Mouse (Mus musculus): Measurements from ENCODE around the gene Ccdc174. TPM values are rescaled to one million over a fixed set of nuclear protein-coding genes. Genes with fewer than 3 reads are reported as not detected.

Gene Ccdc174
- polyA plus RNA-seq (2014; fragmentation: Nextera tagmentation; extraction: Ambion mirVana) = 38.9 and 43.8 TPM in 2 replicates

DNA sequence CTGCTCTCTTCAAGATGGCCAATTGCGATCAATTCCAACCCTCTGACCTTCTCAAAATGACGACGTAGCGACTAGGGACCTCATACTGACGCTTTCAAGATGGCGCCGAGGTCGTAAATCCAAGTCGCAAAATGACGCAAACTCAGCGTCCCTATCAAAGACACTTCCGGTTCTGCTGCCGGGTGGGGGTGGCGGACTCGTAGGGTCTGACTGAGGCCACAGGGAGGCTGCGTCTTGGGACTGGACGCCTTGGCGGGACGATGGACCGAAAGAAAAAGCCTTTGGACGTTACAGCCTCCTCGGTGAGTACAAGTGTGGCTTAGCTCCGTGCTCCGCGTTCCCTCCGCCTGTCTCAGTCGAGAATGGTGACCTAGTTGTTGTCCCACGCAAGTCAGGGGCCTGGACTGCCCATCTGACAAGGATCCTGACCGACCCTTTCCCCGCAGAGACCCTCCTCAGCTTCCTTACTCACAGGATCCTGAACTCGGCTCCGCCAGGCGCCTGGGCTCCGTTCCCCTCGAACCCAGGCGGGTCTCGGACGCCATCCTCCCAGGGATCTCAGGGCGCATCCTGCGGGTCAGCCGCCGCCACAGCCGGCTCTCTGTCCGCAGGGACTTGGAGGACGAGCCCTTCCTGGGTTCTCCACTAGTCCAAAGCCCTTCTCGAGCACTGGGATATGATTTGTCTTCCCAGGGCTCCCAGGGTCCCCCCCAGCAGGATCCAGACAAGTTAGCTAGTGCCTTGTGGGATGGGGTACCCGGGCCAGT lies at the start of gene Ccdc174:
Ccdc174 (plus strand) TSS at position 169 of the 767 bp plus-strand sequence.
- H3K4me3 ChIP-seq (ENCODE audit: low read depth, low read length) = peak within 1 kb of the TSS; percentile 90
- H3K36me3 ChIP-seq (ENCODE audit: control insufficient read depth, insufficient read depth, low read length) = peaks cover 18% of the 10 kb centered on the region
- H3K9ac ChIP-seq (ENCODE audit: low read length) = peak within 1 kb of the TSS; percentile 93
- peak within 1 kb of the TSS; percentile 74 for H3K27ac ChIP-seq (ENCODE audit: low read depth, low read length)
- ATAC-seq = peak; percentile 96
- H3K9me3 ChIP-seq (replicated peaks; ENCODE audit: control insufficient read depth, low read length) = no peaks in the 10 kb centered on the region
- under 1% methylated on average over 47 of the region's 47 CpGs for WGBS
- H3K27me3 ChIP-seq (replicated peaks; ENCODE audit: control insufficient read depth, insufficient read depth, low read length) = no peaks in the 10 kb centered on the region; the same call in 1 of the 2 replicates
- peak; percentile 99 for DNase-seq (ENCODE audit: low spot score)
- peak within 1 kb of the TSS; percentile 83 for H3K4me2 ChIP-seq (ENCODE audit: low read length)
- peaks cover 11% of the 10 kb centered on the region for H3K4me1 ChIP-seq (ENCODE audit: control insufficient read depth, insufficient read depth, low read length)

GRCm38 (mm10) chr6:91832863-91833440 lies 44.9 kb upstream of the Ccdc174 start:
- 63% methylated on average over 3 of the region's 3 CpGs for WGBS
- Histone ChIP-seq H3K9ac (ENCODE audit: low read length) (no peak overlapping the region), H3K36me3 (ENCODE audit: control insufficient read depth, insufficient read depth, low read length) (no peaks in the 10 kb centered on the region), H3K27ac (ENCODE audit: low read depth, low read length) (no peak overlapping the region), H3K4me1 (ENCODE audit: control insufficient read depth, insufficient read depth, low read length) (no peaks in the 10 kb centered on the region), H3K4me2 (ENCODE audit: low read length) (no peak overlapping the region), H3K9me3 (replicated peaks; ENCODE audit: control insufficient read depth, low read length) (no peaks in the 10 kb centered on the region), H3K4me3 (ENCODE audit: low read depth, low read length) (no peak overlapping the region), H3K27me3 (replicated peaks; ENCODE audit: control insufficient read depth, insufficient read depth, low read length) (no peaks in the 10 kb centered on the region)
- no peak for DNase-seq (ENCODE audit: low spot score)
- ATAC-seq = no peak

DNA sequence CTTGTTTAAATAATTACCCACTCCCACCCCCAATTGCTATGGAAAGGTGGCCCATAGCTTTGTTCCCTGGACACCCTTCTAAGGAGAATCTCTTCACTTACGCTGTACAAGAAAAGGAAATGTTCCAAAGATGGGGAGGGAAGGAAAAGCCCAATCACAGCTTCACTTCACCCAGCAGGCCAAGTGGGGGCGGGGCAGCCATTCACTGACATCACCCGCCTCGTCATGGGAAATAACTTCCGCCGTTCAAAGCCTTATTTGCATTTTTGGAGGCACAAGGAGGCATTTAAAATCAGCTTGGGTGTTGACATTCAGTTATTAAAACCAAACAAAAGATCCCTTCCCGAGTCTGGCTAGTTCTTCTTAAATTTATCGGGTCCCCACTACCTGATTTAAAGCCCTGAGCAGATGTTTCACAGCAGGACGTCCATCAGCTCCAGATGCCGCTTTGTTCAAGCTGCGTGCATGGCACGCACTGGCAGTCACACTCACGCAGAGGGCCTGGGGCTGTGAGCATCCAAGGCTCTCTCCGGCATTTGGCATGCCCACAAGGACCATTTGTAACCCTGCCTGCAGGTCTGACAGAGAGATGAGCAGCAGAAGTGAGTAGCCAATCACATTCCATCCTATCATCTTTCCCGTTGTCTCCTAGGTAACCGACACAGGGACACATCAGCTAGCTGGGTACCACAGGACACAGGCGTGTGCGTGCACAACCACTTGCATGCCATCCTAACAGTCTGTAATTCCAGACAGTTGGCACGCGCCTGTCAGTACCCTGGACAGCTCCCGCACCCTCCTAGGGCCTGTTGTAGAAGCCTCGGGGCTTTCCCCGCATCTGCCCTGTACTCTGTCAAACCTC lies 38.6 kb upstream of the Ccdc174 start:
- peak; percentile 91 for DNase-seq (ENCODE audit: low spot score)
- Histone ChIP-seq H3K4me3 (ENCODE audit: low read depth, low read length) (peak overlapping the region; percentile 28), H3K4me2 (ENCODE audit: low read length) (peak overlapping the region; percentile 57), H3K36me3 (ENCODE audit: control insufficient read depth, insufficient read depth, low read length) (no peaks in the 10 kb centered on the region), H3K4me1 (ENCODE audit: control insufficient read depth, insufficient read depth, low read length) (peaks cover 11% of the 10 kb centered on the region), H3K9me3 (replicated peaks; ENCODE audit: control insufficient read depth, low read length) (no peaks in the 10 kb centered on the region), H3K9ac (ENCODE audit: low read length) (peak overlapping the region; percentile 59), H3K27ac (ENCODE audit: low read depth, low read length) (peak overlapping the region; percentile 92), H3K27me3 (replicated peaks; ENCODE audit: control insufficient read depth, insufficient read depth, low read length) (peaks cover 23% of the 10 kb centered on the region)
- 3% methylated on average over 23 of the region's 23 CpGs for WGBS
- peak; percentile 89 for ATAC-seq

- Histone ChIP-seq H3K36me3 (ENCODE audit: control insufficient read depth, insufficient read depth, low read length) (no peaks in the 10 kb centered on the region), H3K9me3 (replicated peaks; ENCODE audit: control insufficient read depth, low read length) (no peaks in the 10 kb centered on the region), H3K9ac (ENCODE audit: low read length) (peak overlapping the region; percentile 70), H3K4me3 (ENCODE audit: low read depth, low read length) (peak overlapping the region; percentile 53), H3K4me2 (ENCODE audit: low read length) (peak overlapping the region; percentile 87), H3K27me3 (replicated peaks; ENCODE audit: control insufficient read depth, insufficient read depth, low read length) (peaks cover 30% of the 10 kb centered on the region), H3K4me1 (ENCODE audit: control insufficient read depth, insufficient read depth, low read length) (peaks cover 11% of the 10 kb centered on the region), H3K27ac (ENCODE audit: low read depth, low read length) (no peak overlapping the region)
- ATAC-seq (0 out of 2 replicates have a peak, but pooled peaks have one; percentile 3), DNase-seq (ENCODE audit: low spot score) (no peak)
- WGBS = 4% methylated on average over 45 of the region's 46 CpGs
Observed at GRCm38 (mm10) chr6:91842897-91843627, 34.8 kb upstream of the Ccdc174 start.

DNA sequence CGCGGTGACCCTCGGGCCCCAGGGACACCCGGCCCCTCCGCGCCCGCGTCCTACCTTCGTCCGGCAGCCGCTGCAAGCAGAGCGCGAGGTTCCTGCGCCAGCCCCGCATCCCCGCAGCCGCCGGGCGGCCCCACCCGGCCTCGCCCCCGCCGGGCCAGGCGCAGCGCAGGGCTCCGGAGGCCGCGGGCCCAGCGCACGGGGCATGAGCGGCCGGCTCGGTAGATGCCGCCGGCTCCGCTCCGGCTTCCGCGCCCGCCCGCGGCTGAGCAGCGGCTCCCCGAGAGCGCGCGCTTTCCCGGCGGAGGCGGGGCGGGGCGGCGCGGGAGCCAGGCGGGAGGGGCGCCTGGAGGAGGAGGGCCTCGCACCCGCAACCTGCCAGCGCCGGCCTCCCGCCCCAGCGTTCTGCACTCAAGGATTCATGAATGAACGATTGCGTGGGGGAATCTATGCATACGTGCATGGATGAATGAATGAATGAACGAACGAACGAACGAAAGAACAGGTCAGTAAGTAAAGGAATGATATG lies 34.2 kb upstream of the Ccdc174 start:
- Histone ChIP-seq H3K4me1 (ENCODE audit: control insufficient read depth, insufficient read depth, low read length) (peaks cover 11% of the 10 kb centered on the region), H3K27ac (ENCODE audit: low read depth, low read length) (no peak overlapping the region), H3K36me3 (ENCODE audit: control insufficient read depth, insufficient read depth, low read length) (no peaks in the 10 kb centered on the region), H3K9me3 (replicated peaks; ENCODE audit: control insufficient read depth, low read length) (no peaks in the 10 kb centered on the region), H3K4me3 (ENCODE audit: low read depth, low read length) (peak overlapping the region; percentile 53), H3K4me2 (ENCODE audit: low read length) (peak overlapping the region; percentile 87), H3K27me3 (replicated peaks; ENCODE audit: control insufficient read depth, insufficient read depth, low read length) (peaks cover 30% of the 10 kb centered on the region), H3K9ac (ENCODE audit: low read length) (peak overlapping the region; percentile 70)
- DNase-seq (ENCODE audit: low spot score) (peak; percentile 44), ATAC-seq (peak; percentile 30)
- WGBS = 3% methylated on average over 67 of the region's 69 CpGs

GRCm38 (mm10) chr6:91852550-91852949 lies 25.3 kb upstream of the Ccdc174 start:
- Histone ChIP-seq H3K9me3 (replicated peaks; ENCODE audit: control insufficient read depth, low read length) (no peaks in the 10 kb centered on the region), H3K9ac (ENCODE audit: low read length) (no peak overlapping the region), H3K27me3 (replicated peaks; ENCODE audit: control insufficient read depth, insufficient read depth, low read length) (no peaks in the 10 kb centered on the region; the same call in 1 of the 2 replicates), H3K27ac (ENCODE audit: low read depth, low read length) (no peak overlapping the region), H3K36me3 (ENCODE audit: control insufficient read depth, insufficient read depth, low read length) (no peaks in the 10 kb centered on the region), H3K4me3 (ENCODE audit: low read depth, low read length) (no peak overlapping the region), H3K4me2 (ENCODE audit: low read length) (no peak overlapping the region), H3K4me1 (ENCODE audit: control insufficient read depth, insufficient read depth, low read length) (no peaks in the 10 kb centered on the region)
- peak; percentile 71 for DNase-seq (ENCODE audit: low spot score)
- WGBS = 4% methylated on average over 2 of the region's 2 CpGs
- peak; percentile 48; the same call in 1 of the 2 replicates for ATAC-seq

DNA sequence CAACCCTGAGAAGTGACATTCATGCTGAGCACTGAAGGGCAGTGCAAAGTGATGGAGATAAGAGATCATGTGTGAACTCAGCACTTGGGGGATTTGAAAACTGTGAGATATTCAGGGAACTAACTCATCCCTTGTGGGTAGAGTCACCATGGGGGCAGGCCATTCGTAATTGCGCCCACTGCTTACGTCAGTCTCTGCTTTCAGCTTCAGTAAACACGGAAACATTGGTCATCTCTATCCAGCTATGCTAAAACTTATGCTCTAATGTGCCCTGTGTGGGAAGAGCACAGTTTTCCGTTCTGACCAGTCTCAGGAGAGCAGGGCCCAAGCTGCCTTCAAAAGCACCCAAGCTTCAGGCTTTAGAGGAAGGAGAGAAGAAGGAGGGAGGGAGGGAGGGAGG lies 19.5 kb upstream of the Ccdc174 start:
- Histone ChIP-seq H3K9ac (ENCODE audit: low read length) (no peak overlapping the region), H3K27me3 (replicated peaks; ENCODE audit: control insufficient read depth, insufficient read depth, low read length) (no peaks in the 10 kb centered on the region; the same call in 1 of the 2 replicates), H3K4me2 (ENCODE audit: low read length) (no peak overlapping the region), H3K36me3 (ENCODE audit: control insufficient read depth, insufficient read depth, low read length) (no peaks in the 10 kb centered on the region), H3K4me3 (ENCODE audit: low read depth, low read length) (no peak overlapping the region), H3K9me3 (replicated peaks; ENCODE audit: control insufficient read depth, low read length) (no peaks in the 10 kb centered on the region), H3K4me1 (ENCODE audit: control insufficient read depth, insufficient read depth, low read length) (no peaks in the 10 kb centered on the region), H3K27ac (ENCODE audit: low read depth, low read length) (no peak overlapping the region)
- 84% methylated on average over 5 of the region's 5 CpGs for whole genome bisulfite sequencing
- DNase-seq (ENCODE audit: low spot score) = no peak
- no peak for ATAC-seq

DNA sequence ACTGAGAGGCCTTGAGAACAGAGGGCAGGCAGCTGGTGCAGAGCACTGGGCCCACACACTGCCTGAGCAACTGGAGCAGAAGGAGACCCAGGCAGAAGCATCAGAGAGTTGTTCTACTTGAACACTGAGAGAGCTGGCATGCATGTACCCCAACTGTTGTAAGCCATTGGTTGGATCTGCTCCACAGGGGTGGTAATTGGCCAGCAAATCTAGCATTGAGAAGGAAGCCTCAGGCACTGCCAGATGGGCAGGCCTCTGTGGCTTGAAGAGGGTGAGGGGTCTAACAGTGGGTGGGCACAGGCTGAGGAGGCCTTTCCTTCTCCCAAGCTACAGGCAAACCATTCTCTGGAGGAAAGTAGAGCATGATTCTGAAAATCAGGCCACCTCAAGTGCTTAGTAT lies 15.0 kb upstream of the Ccdc174 start:
- no peak overlapping the region for H3K9ac ChIP-seq (ENCODE audit: low read length)
- no peaks in the 10 kb centered on the region for H3K27me3 ChIP-seq (replicated peaks; ENCODE audit: control insufficient read depth, insufficient read depth, low read length)
- H3K27ac ChIP-seq (ENCODE audit: low read depth, low read length) = no peak overlapping the region
- DNase-seq (ENCODE audit: low spot score) = no peak
- H3K36me3 ChIP-seq (ENCODE audit: control insufficient read depth, insufficient read depth, low read length) = no peaks in the 10 kb centered on the region
- H3K4me1 ChIP-seq (ENCODE audit: control insufficient read depth, insufficient read depth, low read length) = no peaks in the 10 kb centered on the region
- H3K9me3 ChIP-seq (replicated peaks; ENCODE audit: control insufficient read depth, low read length) = no peaks in the 10 kb centered on the region
- no peak for ATAC-seq
- no peak overlapping the region for H3K4me2 ChIP-seq (ENCODE audit: low read length)
- no peak overlapping the region for H3K4me3 ChIP-seq (ENCODE audit: low read depth, low read length)
